Mouse (Mus musculus): Measurements from ENCODE around the gene Zbtb17.

DNA sequence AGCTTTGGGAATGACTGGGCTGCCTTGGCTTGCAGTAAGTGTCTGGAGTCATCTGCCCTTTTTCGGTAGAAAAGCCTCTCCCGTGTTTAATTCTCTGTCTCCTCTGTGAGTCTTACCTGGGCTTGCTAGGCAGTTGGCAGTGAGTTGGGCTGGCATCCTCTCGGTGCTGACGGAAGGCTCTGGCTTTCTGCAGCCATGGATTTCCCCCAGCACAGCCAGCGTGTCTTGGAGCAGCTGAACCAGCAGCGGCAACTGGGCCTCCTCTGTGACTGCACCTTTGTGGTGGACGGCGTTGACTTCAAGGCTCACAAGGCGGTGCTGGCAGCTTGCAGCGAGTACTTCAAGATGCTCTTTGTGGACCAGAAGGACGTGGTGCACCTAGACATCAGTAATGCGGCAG, 17.1 kb downstream of the Zbtb17 start:
- TF ChIP-seq CTCF (IDR thresholded peaks at IDR 0.05; ENCODE audit: low read depth) (no peak), EP300 (IDR thresholded peaks at IDR 0.05; ENCODE audit: low read depth) (no peak)
